Mouse (Mus musculus): ENCODE results near the gene Comp. TPM values are rescaled to one million over a fixed set of nuclear protein-coding genes. Genes with fewer than 3 reads are reported as not detected.

Gene Comp
- total and polyA plus RNA-seq, 2 experiments, result not detected

DNA sequence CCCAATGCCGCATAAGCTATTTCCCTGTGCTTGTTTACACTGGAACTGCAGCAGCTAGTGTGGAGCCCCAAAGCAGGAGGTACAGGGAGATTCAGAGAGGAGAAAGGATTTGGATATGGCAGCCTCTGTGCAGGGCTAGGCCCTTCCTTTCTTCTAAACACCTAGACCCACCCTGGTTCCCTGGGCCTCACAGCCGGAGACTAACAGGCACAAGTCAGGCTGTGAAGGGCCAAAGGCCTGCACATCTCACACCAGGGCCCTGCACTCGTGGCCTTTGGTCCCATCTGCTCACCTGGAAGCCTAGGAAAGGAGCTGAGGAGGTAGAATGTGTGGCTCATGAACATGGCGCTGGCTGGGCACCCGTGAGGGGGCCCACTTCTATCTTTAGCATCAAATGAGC is 22.8 kb downstream of the Comp start:
- Histone ChIP-seq H3K36me3 (ENCODE audit: control insufficient read depth, insufficient read depth, low read length) (no peaks in the 10 kb centered on the region), H3K4me3 (ENCODE audit: insufficient read depth, low read depth, low read length) (no peak overlapping the region)

GRCm38 (mm10) chr8:70397611-70398563 is 24.5 kb downstream of the Comp start:
- DNase-seq (ENCODE audit: extremely low read depth, low read depth, low spot score), result no peak
- no peak overlapping the region for H3K4me3 ChIP-seq (ENCODE audit: insufficient read depth, low read depth, low read length)
- TF ChIP-seq POLR2A (IDR thresholded peaks at IDR 0.05; ENCODE audit: extremely low read depth, insufficient read depth, low read length) (no peak), CTCF (IDR thresholded peaks at IDR 0.05; ENCODE audit: low read depth, low read length) (no peak)
- no peaks in the 10 kb centered on the region for H3K36me3 ChIP-seq (ENCODE audit: control insufficient read depth, insufficient read depth, low read length)
- 93% methylated on average over 16 of the region's 16 CpGs for WGBS
- H3K4me1 ChIP-seq (ENCODE audit: control insufficient read depth, insufficient read depth, low read length), result peaks cover 4% of the 10 kb centered on the region; the same call in 1 of the 2 replicates
- no peaks in the 10 kb centered on the region for H3K79me2 ChIP-seq (ENCODE audit: control insufficient read depth, insufficient read depth, low read length)
- H3K27me3 ChIP-seq (ENCODE audit: control insufficient read depth, insufficient read depth, low read length), result no peaks in the 10 kb centered on the region
- no peak overlapping the region for H3K27ac ChIP-seq (replicated peaks; ENCODE audit: insufficient read depth, low read depth, low read length)
- no peak overlapping the region for H3K9ac ChIP-seq (ENCODE audit: low read depth, low read length)

More for the DNA sequence above, 22.8 kb downstream of the Comp start:
- Histone ChIP-seq H3K27ac (replicated peaks; ENCODE audit: insufficient read depth, low read depth, low read length) (no peak overlapping the region), H3K4me1 (ENCODE audit: control insufficient read depth, insufficient read depth, low read length) (peaks cover 4% of the 10 kb centered on the region; the same call in 1 of the 2 replicates), H3K79me2 (ENCODE audit: control insufficient read depth, insufficient read depth, low read length) (no peaks in the 10 kb centered on the region), H3K27me3 (ENCODE audit: control insufficient read depth, insufficient read depth, low read length) (no peaks in the 10 kb centered on the region), H3K9ac (ENCODE audit: low read depth, low read length) (no peak overlapping the region)
- TF ChIP-seq POLR2A (IDR thresholded peaks at IDR 0.05; ENCODE audit: extremely low read depth, insufficient read depth, low read length) (no peak), CTCF (IDR thresholded peaks at IDR 0.05; ENCODE audit: low read depth, low read length) (no peak)
- 82% methylated on average over 5 of the region's 5 CpGs for WGBS
- no peak for DNase-seq (ENCODE audit: extremely low read depth, low read depth, low spot score)

GRCm38 (mm10) chr8:70404212-70404611 is 30.9 kb downstream of the Comp start:
- TF ChIP-seq CTCF (IDR thresholded peaks at IDR 0.05; ENCODE audit: low read depth, low read length) (0 out of 2 replicates have a peak, but pooled peaks have one; percentile 1), POLR2A (IDR thresholded peaks at IDR 0.05; ENCODE audit: extremely low read depth, insufficient read depth, low read length) (no peak)

GRCm38 (mm10) chr8:70405189-70405588 is 31.8 kb downstream of the Comp start:
- WGBS, result 51% methylated on average over 7 of the region's 7 CpGs
- Histone ChIP-seq H3K36me3 (ENCODE audit: control insufficient read depth, insufficient read depth, low read length) (no peaks in the 10 kb centered on the region), H3K4me1 (ENCODE audit: control insufficient read depth, insufficient read depth, low read length) (no peaks in the 10 kb centered on the region), H3K4me3 (ENCODE audit: insufficient read depth, low read depth, low read length) (no peak overlapping the region), H3K27me3 (ENCODE audit: control insufficient read depth, insufficient read depth, low read length) (no peaks in the 10 kb centered on the region), H3K27ac (replicated peaks; ENCODE audit: insufficient read depth, low read depth, low read length) (no peak overlapping the region), H3K9ac (ENCODE audit: low read depth, low read length) (no peak overlapping the region), H3K79me2 (ENCODE audit: control insufficient read depth, insufficient read depth, low read length) (no peaks in the 10 kb centered on the region)
- no peak for DNase-seq (ENCODE audit: extremely low read depth, low read depth, low spot score)
- TF ChIP-seq CTCF (IDR thresholded peaks at IDR 0.05; ENCODE audit: low read depth, low read length), result no peak
- TF ChIP-seq POLR2A (IDR thresholded peaks at IDR 0.05; ENCODE audit: extremely low read depth, insufficient read depth, low read length), result no peak

More at GRCm38 (mm10) chr8:70404212-70404611, 30.9 kb downstream of the Comp start:
- H3K4me1 ChIP-seq (ENCODE audit: control insufficient read depth, insufficient read depth, low read length), result no peaks in the 10 kb centered on the region
- H3K27ac ChIP-seq (replicated peaks; ENCODE audit: insufficient read depth, low read depth, low read length), result no peak overlapping the region
- no peaks in the 10 kb centered on the region for H3K79me2 ChIP-seq (ENCODE audit: control insufficient read depth, insufficient read depth, low read length)
- no peak for DNase-seq (ENCODE audit: extremely low read depth, low read depth, low spot score)
- 94% methylated on average over 3 of the region's 3 CpGs for WGBS
- no peaks in the 10 kb centered on the region for H3K36me3 ChIP-seq (ENCODE audit: control insufficient read depth, insufficient read depth, low read length)
- H3K9ac ChIP-seq (ENCODE audit: low read depth, low read length), result no peak overlapping the region
- H3K27me3 ChIP-seq (ENCODE audit: control insufficient read depth, insufficient read depth, low read length), result no peaks in the 10 kb centered on the region
- H3K4me3 ChIP-seq (ENCODE audit: insufficient read depth, low read depth, low read length), result no peak overlapping the region

GRCm38 (mm10) chr8:70406427-70407069 is 33.2 kb downstream of the Comp start:
- H3K9ac ChIP-seq (ENCODE audit: low read depth, low read length), result no peak overlapping the region
- H3K4me3 ChIP-seq (ENCODE audit: insufficient read depth, low read depth, low read length), result no peak overlapping the region
- H3K79me2 ChIP-seq (ENCODE audit: control insufficient read depth, insufficient read depth, low read length), result no peaks in the 10 kb centered on the region
- H3K4me1 ChIP-seq (ENCODE audit: control insufficient read depth, insufficient read depth, low read length), result no peaks in the 10 kb centered on the region
- H3K27me3 ChIP-seq (ENCODE audit: control insufficient read depth, insufficient read depth, low read length), result no peaks in the 10 kb centered on the region
- no peak for DNase-seq (ENCODE audit: extremely low read depth, low read depth, low spot score)
- 90% methylated on average over 11 of the region's 11 CpGs for WGBS
- no peak overlapping the region for H3K27ac ChIP-seq (replicated peaks; ENCODE audit: insufficient read depth, low read depth, low read length)
- TF ChIP-seq CTCF (IDR thresholded peaks at IDR 0.05; ENCODE audit: low read depth, low read length) (no peak), POLR2A (IDR thresholded peaks at IDR 0.05; ENCODE audit: extremely low read depth, insufficient read depth, low read length) (no peak)
- H3K36me3 ChIP-seq (ENCODE audit: control insufficient read depth, insufficient read depth, low read length), result no peaks in the 10 kb centered on the region

Measured in liver, adult 2 months (tissue).